Mouse (Mus musculus) liver, postnatal 0 days (tissue): ENCODE measurements around the gene Hspg2. TPM values are rescaled to one million over a fixed set of nuclear protein-coding genes. Genes with fewer than 3 reads are reported as not detected.

Source experiments
- ATAC-seq: fragments of 200-750 bp; cut with Nextera tagmentation; 2 replicates; pipeline ENCODE4 v1.8.0; 2017; ENCODE audit warnings: mild to moderate bottlenecking, moderate library complexity
- DNase-seq: peaks from one replicate; pipeline ENCODE4 v3.0.0-alpha.2; 2016
- H3K27ac ChIP-seq: fragments of 300-500 bp; sonication (generic); 2 replicates; pipeline ENCODE4 v1.5.1; 2014; ENCODE audit warnings: antibody characterized with exemption, moderate library complexity, mild to moderate bottlenecking, low read depth
- H3K27me3 ChIP-seq: fragments of 300-500 bp; sonication (generic); 2 replicates; pipeline ENCODE4 v1.6.1; 2014; ENCODE audit warnings: low read length, control low read depth, mixed read lengths; ENCODE audit not compliant: insufficient read depth
- H3K36me3 ChIP-seq: fragments of 300-500 bp; sonication (generic); replicated peaks from 2 replicates; pipeline ENCODE4 v1.6.1; 2014; ENCODE audit warnings: mild to moderate bottlenecking, control low read depth, low read length, moderate library complexity, mixed read lengths; ENCODE audit not compliant: insufficient read depth
- H3K4me1 ChIP-seq: fragments of 300-500 bp; sonication (generic); 2 replicates; pipeline ENCODE4 v1.6.1; 2014; ENCODE audit warnings: antibody characterized with exemption, mild to moderate bottlenecking, control low read depth; ENCODE audit not compliant: insufficient read depth
- H3K4me2 ChIP-seq: fragments of 300-500 bp; sonication (generic); 2 replicates; pipeline ENCODE4 v1.6.1; 2014; ENCODE audit warnings: low read depth, mild to moderate bottlenecking, low read length, moderate library complexity, mixed read lengths
- H3K4me3 ChIP-seq: fragments of 300-500 bp; sonication (generic); 2 replicates; pipeline ENCODE4 v1.5.1; 2014; ENCODE audit warnings: low read depth, low read length
- H3K9ac ChIP-seq: fragments of 300-500 bp; sonication (generic); replicated peaks from 2 replicates; pipeline ENCODE4 v1.6.1; 2014; ENCODE audit warnings: mild to moderate bottlenecking, moderate library complexity
- H3K9me3 ChIP-seq: fragments of 300-500 bp; sonication (generic); 2 replicates; pipeline ENCODE4 v1.6.1; 2016; ENCODE audit warnings: mild to moderate bottlenecking, control low read depth, low read length, mixed read lengths
- CTCF ChIP-seq: sonication (generic); IDR thresholded peaks from 2 replicates; pipeline ENCODE4 v1.5.1; 2016; ENCODE audit warnings: antibody characterized with exemption, low read depth
- EP300 ChIP-seq: IDR thresholded peaks from 2 replicates; pipeline ENCODE4 v1.6.1; 2016; ENCODE audit warnings: antibody characterized with exemption, low read depth, mild to moderate bottlenecking
- WGBS: fragments of 180-500 bp; shearing (Covaris S2); extraction: QIAGEN DNeasy Blood & Tissue Kit; methylation state at CpG from one replicate; pipeline ENCODE4 v1.1.7; 2014; ENCODE audit not compliant: insufficient replicate concordance; 5-methylcytosine and 5-hydroxymethylcytosine counted together
- microRNA-seq: library from miRNA; unstranded; fragments of <30 nt; microRNA quantifications from one replicate; pipeline ENCODE4, GENCODE M21; 2016
- polyA plus RNA-seq: library from polyadenylated mRNA; unstranded; fragments of >200 nt; fragmentation: Nextera tagmentation; extraction: Ambion mirVana; gene quantifications from 2 replicates; pipeline ENCODE4 v1.2.1, GENCODE M21; 2015

Hspg2 gene
- polyA plus RNA-seq, 1 experiment from 2014 or later: 5.1 TPM

GRCm38 (mm10) chr4:137603449-137604171, 135.0 kb downstream of the Hspg2 start:
- H3K9ac ChIP-seq: no peak overlapping the region
- peaks cover 36% of the 10 kb centered on the region for H3K36me3 ChIP-seq
- ATAC-seq: no peak
- H3K4me1 ChIP-seq: peaks cover 26% of the 10 kb centered on the region
- WGBS: 44% methylated on average over 11 of the region's 11 CpGs
- no peak overlapping the region for H3K4me2 ChIP-seq
- TF ChIP-seq CTCF: no peak
- TF ChIP-seq EP300: no peak
- H3K27me3 ChIP-seq: no peaks in the 10 kb centered on the region
- no peak for DNase-seq
- no peaks in the 10 kb centered on the region for H3K9me3 ChIP-seq
- H3K27ac ChIP-seq: peak overlapping the region; percentile 55; the same call in 1 of the 2 replicates
- no peak overlapping the region for H3K4me3 ChIP-seq

- Histone ChIP-seq H3K4me1 (peaks cover 20% of the 10 kb centered on the region), H3K27ac (no peak overlapping the region), H3K36me3 (peaks cover 58% of the 10 kb centered on the region), H3K9ac (no peak overlapping the region), H3K27me3 (no peaks in the 10 kb centered on the region), H3K4me2 (no peak overlapping the region), H3K4me3 (no peak overlapping the region), H3K9me3 (no peaks in the 10 kb centered on the region)
- TF ChIP-seq EP300 (no peak), CTCF (no peak)
- ATAC-seq (no peak), DNase-seq (no peak)
- 81% methylated on average over 2 of the region's 2 CpGs for WGBS
Measured at GRCm38 (mm10) chr4:137607023-137607422, 138.5 kb downstream of the Hspg2 start.

- no peaks in the 10 kb centered on the region for H3K9me3 ChIP-seq
- peaks cover 4% of the 10 kb centered on the region; the same call in 1 of the 2 replicates for H3K4me1 ChIP-seq
- ATAC-seq: 0 out of 2 replicates have a peak, but pooled peaks have one; percentile 10
- H3K27me3 ChIP-seq: no peaks in the 10 kb centered on the region
- peaks cover 75% of the 10 kb centered on the region for H3K36me3 ChIP-seq
- WGBS: 37% methylated on average over 7 of the region's 7 CpGs
- TF ChIP-seq CTCF (no peak), EP300 (no peak)
- no peak overlapping the region for H3K4me3 ChIP-seq
- no peak overlapping the region for H3K9ac ChIP-seq
- DNase-seq: no peak
- 0 out of 2 replicates have a peak overlapping the region, but pooled peaks have one; percentile 60 for H3K27ac ChIP-seq
- no peak overlapping the region for H3K4me2 ChIP-seq
Measured at GRCm38 (mm10) chr4:137609281-137609680, 140.7 kb downstream of the Hspg2 start.

GRCm38 (mm10) chr4:137609702-137610101, 141.1 kb downstream of the Hspg2 start:
- TF ChIP-seq CTCF (no peak), EP300 (no peak)
- 28% methylated on average over 7 of the region's 7 CpGs for WGBS
- Histone ChIP-seq H3K36me3 (peaks cover 78% of the 10 kb centered on the region), H3K27me3 (no peaks in the 10 kb centered on the region), H3K4me2 (no peak overlapping the region), H3K27ac (peak overlapping the region; percentile 60; the same call in 1 of the 2 replicates), H3K9ac (no peak overlapping the region), H3K9me3 (no peaks in the 10 kb centered on the region), H3K4me3 (no peak overlapping the region), H3K4me1 (peaks cover 4% of the 10 kb centered on the region; the same call in 1 of the 2 replicates)
- peak; percentile 41 for DNase-seq
- ATAC-seq: peak; percentile 64

- H3K4me1 ChIP-seq: peaks cover 4% of the 10 kb centered on the region; the same call in 1 of the 2 replicates
- TF ChIP-seq EP300 (no peak), CTCF (no peak)
- no peak overlapping the region for H3K9ac ChIP-seq
- H3K27ac ChIP-seq: peak overlapping the region; percentile 60; the same call in 1 of the 2 replicates
- peak; percentile 30; the same call in 1 of the 2 replicates for ATAC-seq
- H3K36me3 ChIP-seq: peaks cover 77% of the 10 kb centered on the region
- no peaks in the 10 kb centered on the region for H3K27me3 ChIP-seq
- 53% methylated on average over 15 of the region's 15 CpGs for WGBS
- no peak overlapping the region for H3K4me2 ChIP-seq
- no peak overlapping the region for H3K4me3 ChIP-seq
- no peaks in the 10 kb centered on the region for H3K9me3 ChIP-seq
- no peak for DNase-seq
Measured at GRCm38 (mm10) chr4:137610256-137610655, 141.7 kb downstream of the Hspg2 start.

Small RNA genes lying within 50 kb of the gene (microRNA-seq; reads per million reads assigned to microRNA genes)
- gene Mir7018: 2.0 reads per million

Other genes with a start within 250 kb of the Hspg2 start
- gene Wnt4, start 191.3 kb upstream of the Hspg2 start, polyA plus RNA-seq: 5.1 and 5.7 TPM in 2 replicates
- gene Cdc42, start 111.0 kb upstream of the Hspg2 start, polyA plus RNA-seq: 216 and 227 TPM in 2 replicates
- gene Cela3a, start 59.0 kb upstream of the Hspg2 start, polyA plus RNA-seq: not detected in 2 replicates
- gene Cela3b, start 38.2 kb upstream of the Hspg2 start, polyA plus RNA-seq: 0.42 and 6.5 TPM in 2 replicates
- gene 1700013G24Rik, start 15.5 kb upstream of the Hspg2 start, polyA plus RNA-seq: not detected in 2 replicates
- not detected in 2 replicates for gene Ldlrad2, start 105.8 kb downstream of the Hspg2 start, polyA plus RNA-seq
- 23.3 and 28.4 TPM in 2 replicates for gene Usp48, start 125.0 kb downstream of the Hspg2 start, polyA plus RNA-seq
- gene Rap1gap, start 196.0 kb downstream of the Hspg2 start, polyA plus RNA-seq: 12.8 and 15.6 TPM in 2 replicates